Mouse (Mus musculus) left cerebral cortex, adult 8-10 months (tissue): Measurements from ENCODE around the gene Anks1b. TPM values are rescaled to one million over a fixed set of nuclear protein-coding genes. Genes with fewer than 3 reads are reported as not detected.
A peak's percentile ranks its signal among the peaks of the same experiment; 100 is the strongest.

ENCODE experiments used
- DNase-seq, 2 experiments: peaks; one replicate each; pipeline ENCODE4 v3.0.0; 2022; ENCODE audit warnings: low spot score in 2 of 2
- total RNA-seq, 4 experiments: library from RNA; stranded (reverse); gene quantifications; 2 replicates each; pipeline ENCODE4 v1.2.4; 2022

Gene Anks1b
- 100 to 1,000 TPM; 419 to 472 (median 449) TPM for total RNA-seq

DNA sequence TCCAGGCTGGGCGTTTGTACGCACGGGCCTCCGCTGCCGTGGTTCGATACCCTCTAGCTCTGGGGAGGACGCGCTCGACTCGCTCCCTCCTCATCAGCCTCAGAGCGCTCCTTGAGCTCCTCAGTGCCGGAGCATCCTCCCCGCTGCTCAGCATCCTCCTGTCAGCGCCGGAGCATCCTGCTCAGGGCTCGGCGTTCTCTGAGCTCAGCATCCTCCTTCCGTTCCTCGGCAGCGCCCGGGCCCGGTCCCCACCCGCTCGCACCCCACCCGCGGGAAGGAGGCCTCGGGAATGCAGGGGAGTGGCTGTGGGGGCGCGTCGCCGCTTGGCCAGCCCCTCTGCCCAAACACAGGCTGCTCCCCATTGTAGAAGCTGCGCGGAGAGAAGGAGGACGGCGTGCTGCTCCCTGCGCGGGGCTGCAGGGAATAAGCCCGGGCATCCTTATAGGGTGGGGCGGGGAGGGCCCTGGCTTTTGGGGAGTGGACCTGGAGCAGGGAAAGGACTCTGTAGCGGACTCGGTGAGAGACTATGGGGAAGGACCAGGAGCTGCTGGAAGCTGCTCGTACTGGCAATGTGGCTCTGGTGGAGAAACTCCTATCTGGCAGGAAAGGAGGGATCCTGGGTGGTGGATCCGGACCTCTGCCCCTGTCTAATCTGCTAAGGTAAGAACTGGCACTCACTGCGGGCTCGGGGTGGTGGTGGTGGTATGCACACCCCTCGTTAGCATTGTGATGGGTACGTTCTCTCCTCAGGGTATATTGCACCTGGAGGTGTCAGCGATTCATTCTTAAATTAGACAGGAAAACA, at the start of gene Anks1b:
TSS of gene Anks1b (plus strand) at position 364 of the 805 bp plus-strand sequence.
- DNase-seq: peak; percentile 64 to 65

DNA sequence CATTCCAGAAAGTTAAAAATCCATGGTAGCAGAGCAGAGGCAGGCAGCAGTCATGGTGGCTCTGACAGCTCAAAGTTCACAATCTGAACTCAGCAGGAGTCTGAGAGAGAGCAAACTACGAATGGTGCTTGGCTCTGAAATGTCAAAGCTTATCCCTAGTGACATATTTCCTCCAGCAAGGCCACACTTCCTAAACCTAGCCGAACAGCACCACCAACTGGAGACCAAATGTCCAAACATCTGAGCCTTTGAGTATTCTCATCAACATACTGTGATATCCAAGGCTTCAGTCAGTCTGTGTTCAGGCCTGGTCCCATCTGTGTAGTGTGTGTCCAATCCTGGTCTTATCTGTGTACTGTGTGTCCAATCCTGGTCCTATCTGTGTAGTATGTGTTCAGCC, 49.4 kb upstream of the Anks1b start:
- no peak for DNase-seq

DNA sequence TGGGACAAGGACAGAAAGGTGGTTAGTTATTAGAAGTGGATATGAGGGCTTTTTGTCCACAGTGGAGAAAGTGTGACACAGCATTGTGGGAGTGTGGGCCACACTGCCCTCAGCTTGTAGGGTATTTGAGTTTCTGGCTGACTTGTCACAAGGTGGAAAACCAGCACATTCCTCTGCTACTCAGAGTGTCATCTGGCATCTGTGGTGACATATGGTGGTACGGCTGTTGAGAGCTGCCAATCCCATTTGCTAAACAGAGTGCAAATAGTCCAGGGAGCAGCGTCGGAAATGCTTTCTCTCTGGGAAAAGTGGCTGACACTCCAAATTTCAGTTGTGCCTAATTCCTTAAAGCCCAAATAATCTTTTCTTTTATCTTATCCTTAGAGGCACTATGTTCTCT, 46.4 kb upstream of the Anks1b start:
- no peak for DNase-seq

DNA sequence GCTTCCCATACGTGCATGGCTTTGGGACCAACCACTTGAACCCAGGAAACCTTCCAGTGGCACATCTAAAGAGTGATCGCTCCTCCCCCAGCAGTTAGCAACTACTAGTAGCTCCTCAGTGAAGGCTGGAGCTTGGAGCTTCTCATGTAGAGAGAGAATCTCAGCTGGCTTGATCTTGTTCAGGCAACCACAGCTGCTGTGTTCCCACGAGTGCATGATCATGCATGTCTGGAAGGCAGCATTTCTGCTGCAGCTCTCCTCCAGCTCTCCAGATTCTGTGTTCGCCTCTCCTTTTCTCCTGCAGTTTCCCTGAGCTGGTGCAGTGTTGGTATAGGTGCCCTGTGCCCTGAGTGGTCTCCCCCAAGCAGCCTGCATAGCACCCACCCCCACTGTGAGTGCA, 41.0 kb upstream of the Anks1b start:
- DNase-seq: no peak

DNA sequence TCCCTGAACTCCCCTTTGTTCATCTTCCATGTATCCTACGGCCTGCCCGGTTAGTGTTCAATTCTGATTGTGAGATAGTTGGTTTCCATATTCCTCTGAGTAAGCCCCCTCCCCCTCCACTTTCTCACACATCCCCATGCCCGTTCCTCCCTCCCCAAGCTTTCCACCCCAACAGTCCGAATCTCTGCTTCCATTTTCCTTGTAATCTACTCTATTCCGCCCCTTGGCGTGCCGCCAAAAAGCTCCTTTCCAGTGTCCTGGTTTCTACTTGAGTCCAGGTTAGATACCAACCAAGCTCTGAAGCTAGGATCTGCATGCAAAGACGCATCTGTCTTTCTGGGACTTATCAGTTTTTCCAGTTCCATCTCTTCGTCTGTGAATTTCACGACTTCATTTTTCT, 40.1 kb upstream of the Anks1b start:
- no peak for DNase-seq

DNA sequence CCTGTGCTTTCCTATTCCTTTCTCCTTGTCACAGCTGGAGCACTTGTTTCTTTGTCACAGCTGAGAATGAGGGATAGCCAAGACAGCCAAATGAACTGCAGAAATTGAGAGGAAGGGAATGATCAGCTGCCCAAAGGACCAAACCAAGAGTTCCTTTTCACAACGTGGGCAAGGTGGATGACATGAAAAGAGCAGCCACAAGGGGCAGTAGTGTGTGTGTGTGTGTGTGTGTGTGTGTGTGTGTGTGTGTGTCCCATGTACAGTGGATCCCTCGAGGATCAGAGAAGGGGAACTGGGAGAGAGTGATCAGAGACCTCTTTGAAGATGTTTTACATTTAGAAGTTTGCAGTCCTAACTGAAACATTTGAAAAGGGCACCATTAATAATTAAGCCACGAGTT, 35.8 kb upstream of the Anks1b start:
- DNase-seq: no peak

DNA sequence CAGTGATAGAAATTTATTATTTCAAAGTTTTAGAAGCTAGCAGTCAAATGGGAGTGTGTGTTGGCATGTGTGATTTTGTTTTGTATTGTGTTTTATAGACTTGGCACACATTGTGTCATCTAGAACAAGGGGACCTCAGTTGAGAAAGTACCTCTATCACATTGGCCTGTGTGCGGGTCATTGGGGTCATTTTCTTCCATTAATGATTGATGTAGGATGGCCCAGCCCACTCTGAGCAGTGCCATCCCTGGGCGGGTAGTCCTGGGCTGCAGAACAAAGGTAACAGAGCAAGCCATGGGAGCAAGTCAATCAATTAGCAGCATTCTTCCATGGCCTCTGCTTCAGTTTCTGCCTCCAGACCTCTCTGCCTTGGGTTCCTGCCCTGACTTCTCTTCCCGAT, 34.5 kb upstream of the Anks1b start:
- no peak for DNase-seq

DNA sequence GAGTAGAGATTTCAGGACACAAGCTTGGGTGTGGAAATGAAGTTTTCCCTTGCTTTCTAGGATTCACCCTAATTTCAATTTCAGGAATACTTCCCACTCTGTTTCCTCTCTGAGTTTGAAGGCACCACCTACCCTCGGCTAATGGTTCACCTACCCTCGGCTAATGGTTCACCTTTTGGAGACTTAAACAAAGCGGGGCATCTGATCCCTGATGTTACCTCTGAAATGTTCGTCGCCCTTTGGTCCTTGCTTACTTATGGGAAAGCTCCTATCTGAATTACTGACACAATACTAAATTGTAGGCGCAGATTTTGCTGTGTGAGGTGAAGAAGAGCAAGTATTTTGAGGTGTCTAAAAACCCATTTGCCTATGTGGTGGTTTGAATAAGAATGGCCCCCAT, 22.4 kb upstream of the Anks1b start:
- DNase-seq: no peak

DNA sequence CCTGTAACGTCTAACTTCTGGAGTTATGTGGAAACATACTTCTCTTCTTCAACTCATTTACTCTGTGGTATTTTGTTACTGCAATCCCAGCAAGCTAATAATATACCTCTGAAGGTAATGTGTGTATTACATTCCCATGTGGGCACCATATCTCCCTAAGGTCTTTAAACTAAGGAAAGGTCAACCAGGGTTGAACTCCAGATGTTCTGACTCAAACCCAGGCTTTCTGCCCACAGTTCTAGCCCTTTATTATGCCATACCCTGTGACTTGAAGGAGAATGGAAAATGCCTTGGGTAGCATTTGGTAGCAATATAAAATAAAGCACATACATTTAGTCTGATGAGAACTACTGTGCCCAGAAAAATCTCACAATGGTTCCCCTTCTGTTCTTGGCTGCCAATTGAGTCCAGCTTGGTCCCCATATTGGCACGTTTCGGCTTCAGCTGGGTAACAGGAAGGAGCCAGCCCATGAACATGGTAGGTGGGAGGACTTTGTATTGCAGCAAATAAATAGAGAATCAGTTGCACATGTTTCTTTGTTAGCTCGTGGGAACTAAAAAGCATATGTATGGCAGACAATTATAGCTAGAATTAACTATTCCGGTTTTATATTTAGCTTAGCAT, 17.9 kb upstream of the Anks1b start:
- peak in 1 of 2 experiments; percentile 19 for DNase-seq

DNA sequence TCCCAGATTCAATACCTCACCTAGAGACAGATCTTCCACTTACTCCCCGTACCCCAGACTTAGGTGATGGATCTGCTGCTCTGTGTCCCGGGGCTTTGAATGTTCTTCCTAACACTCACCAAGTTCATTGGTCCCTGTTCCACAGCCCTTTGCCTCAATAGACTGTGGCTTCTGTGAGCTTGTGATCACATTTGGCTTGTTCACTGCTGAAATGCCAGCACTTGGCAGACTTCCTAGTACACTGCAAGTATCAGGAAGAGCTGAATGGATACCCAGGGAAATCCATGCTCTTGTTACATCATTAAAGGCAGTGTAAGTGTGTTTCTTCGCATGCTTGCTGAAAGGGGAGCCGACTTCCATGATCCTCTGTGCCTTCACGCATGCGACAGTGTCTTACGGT, 17.0 kb upstream of the Anks1b start:
- peak in 1 of 2 experiments; percentile 33 for DNase-seq

DNA sequence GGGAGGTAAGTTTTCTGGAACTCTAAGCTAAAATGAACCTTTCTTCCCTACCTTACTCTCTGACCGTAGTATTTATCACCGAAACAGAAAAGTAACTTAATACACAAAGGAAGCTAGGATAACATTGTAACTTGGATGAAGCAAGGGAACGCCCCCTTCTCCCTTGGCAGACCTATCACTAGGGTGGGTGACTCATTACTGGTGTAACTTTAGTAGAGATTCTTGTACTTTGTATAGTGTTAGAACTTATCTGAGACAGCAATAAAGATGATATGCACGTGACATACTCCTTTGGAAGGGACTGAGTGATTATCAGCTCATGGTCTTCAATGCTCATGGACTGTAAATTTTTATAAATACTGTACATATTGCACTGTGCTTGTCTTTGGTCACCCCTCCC, 5.1 kb upstream of the Anks1b start:
- DNase-seq: no peak

DNA sequence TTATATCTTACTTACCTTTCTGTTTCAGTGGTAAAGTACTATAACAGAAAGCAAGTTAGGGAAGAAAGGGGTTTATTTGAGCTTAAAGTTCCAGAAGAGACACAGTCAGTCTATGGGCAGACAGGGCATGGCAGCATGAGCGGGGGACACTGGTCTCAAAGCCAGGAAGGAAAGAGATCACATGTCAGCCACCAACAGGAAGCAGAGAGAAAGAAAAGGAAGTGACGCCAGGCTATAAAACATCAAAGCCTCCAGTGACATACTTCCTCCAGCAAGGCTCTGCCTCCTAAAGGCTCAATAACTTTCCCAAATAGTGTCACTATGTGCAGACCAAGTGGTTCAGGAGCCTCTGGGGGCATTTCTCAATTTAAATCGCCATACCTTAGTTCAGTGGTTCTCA, 4.5 kb upstream of the Anks1b start:
- DNase-seq: no peak

DNA sequence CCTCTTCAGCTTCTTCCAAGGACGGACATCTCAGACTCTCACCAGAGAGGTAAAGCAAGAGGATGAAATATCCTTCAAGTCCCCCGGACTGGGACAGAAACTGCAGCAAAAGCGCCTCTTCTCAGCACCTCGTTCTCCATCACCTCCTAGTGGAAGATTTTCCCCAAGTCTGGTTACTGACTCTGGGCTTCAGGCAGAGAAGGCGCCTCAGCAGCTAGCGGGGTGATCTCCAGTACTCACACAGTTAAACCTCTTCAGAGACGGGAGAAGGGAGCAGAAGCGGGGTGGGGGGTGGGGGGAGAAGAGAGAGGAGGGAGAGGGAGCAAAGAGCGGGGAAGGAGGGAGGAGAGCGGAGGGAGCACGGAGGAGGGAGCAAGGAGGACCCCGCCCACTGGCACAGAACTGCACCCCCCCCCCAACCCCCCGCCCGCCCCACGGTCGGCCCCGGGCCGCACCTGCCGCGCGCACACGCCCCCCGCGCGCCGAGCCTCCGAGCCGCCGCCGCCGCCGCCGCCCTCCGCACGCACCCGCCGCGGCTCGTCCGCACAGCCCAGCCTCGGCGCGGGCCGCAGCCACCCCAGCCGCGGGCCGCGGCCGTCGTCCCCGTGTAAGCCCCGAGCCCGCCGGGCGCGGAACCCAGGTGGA, 686 bp upstream of the Anks1b start:
- peak; percentile 42 to 51 for DNase-seq

DNA sequence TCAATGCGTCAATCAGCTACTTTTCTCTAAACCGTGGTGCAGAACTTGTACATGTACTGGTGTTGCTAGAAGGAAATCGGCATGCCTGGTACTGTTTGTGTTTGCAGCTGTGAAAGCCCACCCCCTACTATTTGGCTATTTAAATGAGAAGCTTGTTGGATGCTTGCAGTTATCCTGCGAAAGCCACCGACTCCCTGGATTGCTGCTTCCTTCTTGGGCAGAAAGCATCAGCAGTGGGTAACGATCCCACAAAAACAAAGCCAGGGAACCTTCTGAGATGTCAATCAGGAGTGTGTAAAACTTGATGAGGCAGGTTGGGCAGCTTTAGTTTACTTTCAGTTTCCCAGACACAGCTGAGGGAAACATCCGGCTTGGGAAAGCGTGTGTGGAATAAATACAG, 727 bp downstream of the Anks1b start:
- DNase-seq: no peak

DNA sequence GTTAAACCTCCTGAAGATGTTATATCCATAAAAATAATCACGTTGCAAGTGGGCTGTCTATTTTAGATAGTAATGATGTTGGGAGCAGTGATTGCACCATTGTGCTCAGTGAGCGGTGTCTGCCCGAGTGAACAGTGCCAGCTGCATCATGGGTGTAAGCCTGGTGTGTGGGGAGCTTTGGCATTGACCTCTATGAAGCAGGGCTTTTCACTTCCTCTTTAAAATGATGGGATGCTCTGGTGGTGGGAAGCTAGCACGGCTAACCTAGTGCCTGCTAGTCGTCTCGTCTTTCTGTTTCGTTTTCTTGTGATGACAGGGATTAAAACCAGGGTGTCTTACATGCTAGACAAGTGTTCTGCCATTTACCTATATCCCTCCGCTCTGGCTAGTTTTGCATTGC, 10.3 kb downstream of the Anks1b start:
- DNase-seq: no peak

DNA sequence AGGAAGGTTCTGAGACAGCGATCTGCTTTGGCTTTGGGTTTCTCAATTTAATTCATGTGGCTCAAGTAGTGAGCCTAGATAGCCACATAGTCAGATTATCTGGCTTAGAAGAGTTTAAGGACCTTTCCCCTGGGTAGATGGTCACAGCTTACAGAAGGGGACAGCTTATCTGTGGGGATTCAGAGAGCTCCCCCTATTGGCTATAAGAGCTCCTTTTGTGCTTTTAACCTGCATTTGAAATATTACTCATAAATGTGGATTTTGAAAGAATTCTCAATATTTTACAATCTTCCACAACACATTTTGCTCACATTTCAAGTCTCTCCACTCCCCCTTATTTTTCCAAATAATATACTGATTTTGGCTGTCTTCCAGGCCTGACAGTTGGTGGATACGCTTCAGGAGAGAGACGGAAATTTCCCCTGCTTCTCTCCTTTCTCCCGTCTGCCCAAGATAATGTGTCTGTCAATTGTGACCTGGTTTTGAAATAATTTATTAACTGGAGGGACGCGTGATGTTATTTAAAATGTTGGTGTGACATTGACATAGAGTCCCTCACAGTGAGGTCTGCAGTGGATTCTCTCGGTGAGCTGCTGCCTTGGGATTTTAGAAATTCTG, 29.5 kb downstream of the Anks1b start:
- DNase-seq: no peak

DNA sequence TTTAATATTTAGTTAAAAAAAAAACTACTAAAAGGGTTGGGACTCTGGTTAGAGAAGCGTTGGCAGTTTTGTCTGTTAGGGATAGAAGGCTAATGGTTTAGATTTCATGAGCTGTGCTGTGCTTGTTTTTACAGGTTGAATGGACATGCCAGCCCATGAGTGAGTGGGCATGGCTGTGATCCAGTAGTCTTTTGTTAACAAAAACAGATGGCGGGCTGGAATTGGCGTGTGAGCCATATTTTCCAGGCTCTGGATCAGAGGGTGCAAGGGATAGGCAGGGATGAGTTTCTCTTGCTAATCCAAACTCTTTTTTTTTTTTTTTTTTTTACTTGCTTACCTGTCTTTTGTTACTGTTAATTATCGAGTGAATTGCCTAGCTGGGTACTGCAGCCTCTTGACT, 38.6 kb downstream of the Anks1b start:
- peak in 1 of 2 experiments; percentile 15 for DNase-seq

DNA sequence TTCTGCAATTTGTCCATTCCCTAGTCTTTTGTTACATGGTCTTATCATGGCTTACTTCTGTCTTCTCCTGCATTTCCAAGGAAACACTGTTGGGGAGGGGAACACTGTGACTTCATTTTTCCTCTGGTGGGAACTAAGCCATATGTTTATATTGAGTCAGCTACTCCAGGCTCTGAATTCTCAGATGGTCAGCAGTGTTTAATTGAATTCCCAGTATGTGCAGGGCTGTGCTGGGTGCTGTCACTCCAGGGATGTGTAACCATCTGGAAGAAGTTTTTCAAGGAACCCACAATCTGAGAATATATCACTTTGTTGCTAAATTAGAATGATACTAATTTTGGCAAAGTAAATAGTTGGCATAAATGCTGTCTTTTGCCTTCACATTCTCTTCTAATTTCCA, 39.9 kb downstream of the Anks1b start:
- DNase-seq: peak in 1 of 2 experiments; percentile 17

DNA sequence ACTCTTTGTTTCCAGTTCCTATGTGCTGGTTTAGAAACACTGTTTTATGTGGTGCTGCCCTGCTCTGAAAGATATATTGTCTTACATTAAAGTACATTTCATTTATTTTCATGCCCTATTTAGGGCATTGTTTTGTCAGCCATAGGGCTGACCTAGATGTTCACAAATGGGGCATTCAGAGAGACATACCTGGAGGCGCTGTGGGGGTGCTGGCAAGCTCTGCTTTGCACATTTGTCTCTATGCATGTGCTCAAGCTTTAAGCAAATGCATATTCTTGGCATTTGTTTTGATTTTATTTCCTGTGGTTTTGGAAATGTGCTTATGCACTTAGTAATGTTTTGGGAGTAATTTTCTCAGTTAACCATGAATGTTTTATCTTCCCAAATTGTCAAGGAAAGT, 43.8 kb downstream of the Anks1b start:
- no peak for DNase-seq

DNA sequence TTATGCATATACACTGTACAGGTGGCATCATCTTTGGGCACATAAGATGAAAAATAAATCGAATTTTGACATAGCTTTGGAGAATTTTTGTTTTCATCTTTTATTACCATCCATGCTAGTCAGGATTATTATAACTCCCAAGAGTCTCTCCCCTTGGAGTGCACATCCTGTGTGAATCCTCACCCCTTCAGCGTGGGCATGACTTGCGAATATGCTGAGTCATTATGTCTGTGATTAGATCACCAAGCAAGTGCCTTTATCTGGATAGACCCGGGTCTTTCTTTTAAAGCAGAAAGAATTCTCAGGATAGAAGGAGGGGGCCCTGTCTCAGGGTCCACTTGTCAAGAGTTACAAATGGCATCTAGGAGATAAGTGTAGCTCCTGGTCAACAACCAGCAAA, 48.7 kb downstream of the Anks1b start:
- DNase-seq: peak in 1 of 2 experiments; percentile 33

DNA sequence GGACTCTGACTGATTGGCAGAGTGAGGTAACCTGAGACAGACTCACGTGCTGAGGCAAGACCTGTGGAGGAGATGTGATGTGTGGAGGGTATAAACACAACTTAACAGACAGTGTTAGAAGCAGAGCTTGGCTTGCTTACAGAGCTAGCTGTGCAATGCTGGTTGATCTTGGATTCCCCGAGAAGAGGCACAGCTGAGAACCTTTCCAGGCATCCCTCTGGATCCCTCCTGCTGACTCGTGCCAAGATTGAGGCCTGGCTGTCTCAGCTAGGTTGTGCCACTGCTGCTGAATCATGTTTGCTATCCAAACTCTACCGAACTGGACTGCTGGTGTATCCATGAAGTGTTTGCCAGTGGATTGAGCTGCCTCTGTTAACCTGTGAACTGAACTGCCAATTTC, 68.9 kb downstream of the Anks1b start:
- DNase-seq: no peak
